Mouse (Mus musculus) lung, postnatal 4 days (tissue): ENCODE results near the gene Rrnad1.

Experiments used
- DNase-seq, 2 experiments: peaks; one replicate each; pipeline ENCODE4 v3.0.0; 2021

The Rrnad1 gene

DNA sequence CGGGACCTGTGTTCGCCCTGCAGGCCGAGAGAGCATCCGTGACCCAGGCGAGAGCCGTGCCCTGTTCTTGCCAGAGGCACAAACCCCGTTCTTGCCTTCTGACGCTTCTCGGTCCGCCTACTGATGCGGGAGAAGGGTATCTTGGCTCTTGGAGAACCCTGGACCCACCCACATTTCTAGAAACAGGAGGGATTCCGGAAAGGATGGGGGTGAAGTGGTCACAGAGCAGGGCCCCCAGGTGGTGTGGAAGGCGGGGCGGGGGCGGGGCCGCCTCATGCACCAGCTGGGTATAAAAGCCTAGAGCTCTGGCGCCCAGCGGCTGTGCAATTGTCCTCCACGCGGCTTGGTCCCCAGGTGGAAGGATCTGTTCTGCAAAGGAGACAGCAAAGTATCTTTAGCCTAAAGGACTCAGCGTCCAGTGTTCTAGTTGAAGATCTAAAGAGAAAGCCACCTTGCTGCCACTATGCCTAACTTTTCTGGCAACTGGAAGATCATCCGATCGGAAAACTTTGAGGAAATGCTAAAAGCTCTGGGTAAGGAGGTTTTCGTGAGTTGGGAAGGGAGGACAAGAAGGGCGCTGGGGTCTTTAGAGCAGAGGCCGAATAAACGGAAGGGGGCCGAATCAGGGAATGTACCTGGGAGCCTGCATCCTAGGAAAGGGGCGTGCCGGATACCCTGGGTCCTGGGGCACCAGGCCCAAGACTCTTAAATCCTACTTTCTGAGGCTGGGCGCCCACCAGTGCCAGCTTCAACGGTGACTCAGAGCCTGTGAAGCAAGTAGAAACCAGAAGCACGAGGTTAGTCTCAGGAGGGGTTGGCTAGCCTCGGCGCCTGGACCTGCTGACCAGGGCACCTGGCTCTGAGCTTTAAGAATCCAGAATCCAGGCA, 18.1 kb upstream of the Rrnad1 start, which contains the start of gene Crabp2:
Gene Crabp2, plus strand, starts transcription at position 289 of the 888 bp plus-strand sequence.
- DNase-seq, result peak in 1 of 2 experiments; percentile 27

DNA sequence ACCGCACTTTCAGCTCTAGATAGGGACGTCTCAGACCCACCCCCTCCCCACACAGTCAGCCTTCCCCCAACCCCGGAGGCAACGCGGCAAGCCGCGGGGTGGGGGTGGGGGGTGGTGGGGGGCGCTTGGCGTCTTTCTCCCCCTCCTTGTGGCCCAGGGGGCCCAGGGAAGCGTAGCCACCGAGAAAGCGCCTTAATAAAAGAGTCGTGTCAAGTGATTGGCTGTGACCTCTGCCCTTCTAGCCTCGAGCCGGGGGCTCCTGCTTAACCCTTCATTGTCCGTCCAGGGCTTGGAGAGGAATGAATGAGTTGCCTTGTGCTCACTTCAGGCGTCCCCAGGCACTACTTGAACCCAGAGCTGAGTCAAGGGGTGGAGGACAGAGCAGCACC, 17.3 kb upstream of the Rrnad1 start:
- no peak for DNase-seq

DNA sequence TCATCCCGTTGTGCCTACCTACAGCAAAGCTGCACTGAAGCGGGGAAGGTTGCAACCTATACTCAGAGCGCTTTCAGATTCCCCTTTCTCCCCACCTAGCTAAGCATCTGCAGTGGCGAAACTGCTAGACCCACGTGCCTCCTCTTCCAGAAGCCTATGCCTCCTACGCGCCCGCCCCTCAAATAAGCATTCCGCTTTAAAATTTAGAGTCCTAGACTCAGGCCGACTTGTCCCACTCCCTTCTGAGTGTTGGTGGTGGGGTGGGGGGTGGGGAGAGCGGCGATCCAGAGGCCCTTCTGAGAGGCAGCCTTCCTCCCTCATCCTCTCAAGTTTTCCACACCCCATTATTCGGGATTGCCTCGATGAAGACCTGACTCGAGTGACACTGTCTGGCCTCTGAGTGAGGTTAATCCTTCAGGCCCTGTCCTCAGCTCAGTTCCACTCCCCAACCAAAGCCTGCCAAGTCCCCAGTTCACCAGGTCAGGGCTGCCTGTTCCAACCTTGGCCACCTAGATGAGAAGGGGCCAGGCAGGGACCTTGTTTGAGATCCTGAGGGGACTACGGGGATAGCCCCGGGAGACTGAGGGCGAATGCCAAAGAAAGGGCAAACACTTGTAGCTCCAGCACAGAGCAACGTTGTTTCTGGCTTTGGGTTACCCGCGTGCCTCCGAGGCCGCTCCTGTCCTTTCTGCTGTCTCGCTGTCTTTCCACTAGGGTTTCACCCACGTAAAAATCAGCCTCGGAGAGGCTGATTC, 16.7 kb upstream of the Rrnad1 start:
- peak in 1 of 2 experiments; percentile 26 for DNase-seq

DNA sequence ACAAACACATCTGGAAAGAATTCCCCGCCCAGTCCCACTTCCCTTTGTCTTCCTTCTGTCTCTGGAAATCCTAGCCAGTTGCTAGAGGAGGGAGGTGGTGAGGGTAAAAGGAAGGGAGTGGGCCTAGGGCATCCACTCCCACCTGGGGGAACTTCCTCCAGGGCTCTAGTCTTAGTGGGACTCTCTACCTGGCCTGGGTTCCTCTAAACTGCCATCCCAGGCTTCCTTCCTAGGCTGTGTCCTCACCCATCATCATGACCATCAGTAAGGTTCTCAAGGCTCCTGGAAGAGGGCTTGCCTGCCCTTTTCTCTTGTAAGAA, 16.0 kb upstream of the Rrnad1 start:
- no peak for DNase-seq

DNA sequence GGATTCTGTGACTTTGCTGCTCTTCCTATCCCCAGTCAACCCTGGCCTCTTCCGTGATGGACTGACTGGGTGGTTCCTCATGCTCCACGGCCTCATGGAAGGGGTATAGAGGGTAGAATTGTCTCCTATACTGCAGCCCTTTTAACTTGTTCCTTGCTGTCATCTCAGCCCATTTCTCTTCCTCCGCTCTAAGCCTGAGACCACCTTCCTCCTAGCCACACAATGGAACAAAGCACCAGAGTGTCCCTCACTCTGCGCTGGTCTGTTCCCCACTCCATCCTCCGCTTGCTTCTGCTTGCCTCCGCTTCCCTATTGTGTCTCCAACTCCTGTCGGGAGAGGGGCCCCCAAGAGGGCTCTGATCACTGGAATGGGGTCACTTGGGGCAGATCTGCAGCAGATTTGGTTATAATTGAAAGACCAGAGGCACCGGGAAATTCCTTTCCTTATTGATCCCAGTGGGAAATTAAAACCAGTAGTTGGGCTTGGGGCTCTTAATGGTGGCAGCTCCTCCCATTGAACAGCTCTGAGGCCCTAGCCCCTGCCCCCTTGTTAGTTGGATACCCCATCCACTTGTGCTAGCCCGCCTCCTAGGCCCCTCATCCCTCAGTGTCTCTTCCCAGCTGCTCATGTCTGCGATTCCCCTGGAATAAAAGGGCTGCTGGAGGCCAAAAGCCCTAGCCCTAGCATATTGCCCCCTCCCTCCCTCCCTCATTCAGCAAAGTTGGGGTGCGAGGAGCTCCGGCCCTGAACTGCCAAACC, 15.4 kb upstream of the Rrnad1 start:
- no peak for DNase-seq

DNA sequence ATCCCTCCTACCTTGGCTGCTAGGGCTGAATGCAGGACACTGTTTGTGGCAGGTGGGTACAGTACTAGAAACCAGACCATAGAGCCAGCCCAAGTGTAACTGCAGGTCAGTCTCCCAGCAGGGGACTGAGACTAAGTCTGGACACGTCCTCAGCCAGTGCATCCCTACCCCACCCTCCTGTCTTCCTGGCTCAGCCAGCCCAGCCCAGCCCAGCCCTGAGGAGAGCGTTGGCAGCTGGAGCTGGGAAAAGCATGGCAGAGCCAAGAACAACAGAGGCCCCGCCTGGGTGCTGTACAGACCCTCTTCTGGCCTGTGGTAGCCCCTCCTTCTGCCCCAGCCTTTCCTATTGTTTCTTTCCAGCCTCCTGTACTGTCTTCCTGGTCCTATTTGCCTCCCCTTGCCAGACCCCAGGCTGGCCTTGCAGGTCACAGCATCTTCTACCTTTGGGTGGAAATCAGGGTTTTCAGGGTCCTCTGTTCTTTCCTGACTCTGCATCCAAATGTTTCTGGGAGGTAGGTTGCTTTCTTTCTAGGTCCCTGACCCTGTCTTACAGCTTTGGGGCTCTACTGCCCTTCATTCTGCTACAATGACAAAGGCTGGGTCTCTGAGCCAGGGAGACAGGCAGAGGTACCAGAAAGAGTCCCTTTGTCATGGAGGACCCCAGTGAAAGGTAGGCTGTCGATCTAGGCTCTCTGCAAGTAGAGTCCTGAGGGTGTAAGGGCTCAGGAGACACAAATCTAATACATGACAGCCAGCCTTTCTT, 14.5 kb upstream of the Rrnad1 start:
- DNase-seq, result peak in 1 of 2 experiments; percentile 31

DNA sequence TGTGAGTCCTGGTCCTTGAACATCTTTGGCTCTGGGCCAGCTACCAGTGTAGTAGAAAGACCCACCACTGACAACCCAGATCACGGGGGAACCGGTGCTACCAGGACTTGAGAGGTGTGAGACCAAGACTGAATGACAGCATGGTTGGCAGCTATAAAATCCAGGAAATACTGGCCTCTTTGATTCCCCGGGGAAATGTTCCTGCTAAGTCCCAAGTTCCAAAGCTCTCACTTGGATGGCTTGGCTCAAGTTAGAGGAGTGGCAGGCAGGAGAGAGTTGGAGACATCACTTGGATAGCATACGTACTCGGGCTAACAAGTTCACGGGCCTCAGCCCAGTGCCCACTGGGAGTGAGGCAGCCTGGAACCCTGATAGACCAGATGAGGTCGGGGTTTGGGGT, 13.1 kb upstream of the Rrnad1 start:
- DNase-seq, result no peak

DNA sequence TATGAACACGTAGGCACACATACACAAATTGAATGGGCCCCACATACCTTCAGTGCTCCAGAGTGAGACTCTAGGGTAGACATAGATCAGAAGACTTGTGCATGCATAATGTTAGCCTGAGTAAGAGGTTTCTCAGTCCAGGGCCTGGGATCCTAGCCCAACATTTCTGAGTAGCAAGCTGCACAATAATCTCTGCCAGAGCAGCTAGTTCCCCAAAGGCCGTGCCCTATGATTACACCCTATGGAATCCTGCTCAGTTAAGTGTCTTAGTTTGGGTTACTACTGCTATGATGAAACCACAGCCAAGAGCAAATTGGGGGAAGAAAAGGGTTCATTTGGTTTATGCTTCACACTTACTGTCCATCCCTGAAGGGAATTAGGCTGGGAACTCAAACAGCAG, 12.0 kb upstream of the Rrnad1 start:
- no peak for DNase-seq

DNA sequence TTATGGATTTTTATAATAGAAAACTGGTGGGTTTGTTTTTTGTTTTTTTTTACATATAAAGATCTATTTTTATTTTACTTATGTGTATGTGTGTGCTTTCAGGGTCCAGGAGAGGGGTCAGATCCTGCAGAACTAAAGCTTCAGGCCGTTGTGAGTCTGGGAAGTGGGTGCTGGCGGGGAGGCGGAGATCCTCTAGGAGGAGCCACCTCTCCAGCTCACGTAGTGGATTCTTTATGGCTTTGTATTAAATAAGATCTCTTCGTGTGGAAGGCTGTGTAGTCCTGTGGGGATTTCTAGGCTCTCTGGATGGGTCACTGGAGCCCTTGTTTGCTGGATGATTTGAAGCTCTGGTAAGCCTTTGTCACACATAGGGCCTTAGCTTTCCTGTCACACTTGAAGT, 10.1 kb upstream of the Rrnad1 start:
- DNase-seq, result no peak

DNA sequence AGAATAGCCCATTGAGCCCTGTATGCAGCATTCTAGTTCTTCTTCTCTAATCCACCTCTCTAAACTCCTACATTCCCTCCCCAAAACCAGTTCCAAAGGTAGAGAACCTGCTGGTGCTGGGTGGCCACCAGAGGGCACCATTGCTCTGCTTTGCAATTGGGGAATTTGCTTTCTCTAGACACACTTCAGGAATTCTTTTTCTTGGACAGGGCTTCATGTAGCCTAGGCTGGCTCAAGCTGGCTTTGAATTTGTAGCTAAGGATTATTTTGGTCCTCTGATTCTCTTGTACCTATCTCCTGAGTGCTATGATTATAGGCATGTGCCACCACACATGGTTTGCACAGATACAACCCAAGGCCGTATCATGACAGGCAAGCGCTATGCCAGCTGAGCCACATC, 5.3 kb upstream of the Rrnad1 start:
- DNase-seq, result peak; percentile 73 to 85

DNA sequence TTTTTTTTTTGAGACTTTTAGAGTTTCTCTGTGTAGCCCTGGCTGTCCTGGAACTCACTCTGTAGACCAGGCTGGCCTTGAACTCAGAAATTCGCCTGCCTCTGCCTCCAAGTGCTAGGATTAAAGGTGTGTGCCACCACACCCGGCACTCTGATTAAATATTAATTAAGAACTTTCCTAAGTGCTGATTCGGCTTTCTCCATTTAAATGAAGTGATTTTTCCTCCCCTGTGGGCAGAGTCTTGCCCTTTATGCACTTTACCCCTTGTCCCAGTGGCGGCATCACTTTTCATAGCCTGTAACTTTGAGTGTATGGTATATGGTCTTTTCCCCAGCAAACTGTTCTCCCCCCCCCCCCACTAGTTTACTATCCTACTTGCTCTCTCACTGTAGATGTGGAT, 4.7 kb upstream of the Rrnad1 start:
- no peak for DNase-seq

DNA sequence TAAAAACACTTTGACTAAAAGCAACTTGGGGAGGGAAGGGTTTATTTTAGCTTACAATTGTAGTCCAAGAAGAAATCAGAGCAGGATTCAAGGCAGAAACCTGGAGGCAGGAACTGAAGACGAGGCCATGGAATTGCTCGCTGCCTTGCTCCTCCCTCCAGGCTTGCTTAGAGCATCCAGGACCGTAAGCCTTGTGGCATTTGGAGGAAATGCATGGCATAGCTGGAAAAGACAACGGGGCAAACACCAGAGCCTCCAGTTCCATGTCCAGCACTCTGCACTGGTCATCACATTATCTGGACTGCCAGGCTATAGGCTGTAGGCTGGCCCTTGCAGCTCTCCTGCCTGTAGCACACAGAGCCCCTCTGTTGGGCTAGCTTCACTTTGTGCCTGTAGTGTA, 4.0 kb upstream of the Rrnad1 start:
- DNase-seq, result no peak

DNA sequence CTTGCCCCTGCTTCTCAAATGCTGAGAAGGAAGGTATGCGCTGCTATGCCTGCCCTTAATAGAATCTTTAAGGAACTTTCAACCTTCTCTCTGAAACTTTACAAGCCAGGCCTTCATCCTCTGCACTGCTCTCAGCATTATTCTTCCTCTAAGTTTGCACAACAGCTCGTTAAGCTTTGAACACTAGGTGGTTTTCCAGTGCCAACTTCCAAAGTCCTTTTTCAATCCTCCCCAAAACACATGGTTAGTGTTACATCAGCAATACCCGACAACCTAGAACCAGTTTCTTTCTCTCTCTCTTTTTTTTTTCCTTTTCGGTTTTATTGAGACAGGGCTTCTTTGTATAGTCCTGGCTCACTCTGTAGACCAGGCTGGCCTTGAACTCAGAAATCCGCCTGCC, 3.5 kb upstream of the Rrnad1 start:
- no peak for DNase-seq

DNA sequence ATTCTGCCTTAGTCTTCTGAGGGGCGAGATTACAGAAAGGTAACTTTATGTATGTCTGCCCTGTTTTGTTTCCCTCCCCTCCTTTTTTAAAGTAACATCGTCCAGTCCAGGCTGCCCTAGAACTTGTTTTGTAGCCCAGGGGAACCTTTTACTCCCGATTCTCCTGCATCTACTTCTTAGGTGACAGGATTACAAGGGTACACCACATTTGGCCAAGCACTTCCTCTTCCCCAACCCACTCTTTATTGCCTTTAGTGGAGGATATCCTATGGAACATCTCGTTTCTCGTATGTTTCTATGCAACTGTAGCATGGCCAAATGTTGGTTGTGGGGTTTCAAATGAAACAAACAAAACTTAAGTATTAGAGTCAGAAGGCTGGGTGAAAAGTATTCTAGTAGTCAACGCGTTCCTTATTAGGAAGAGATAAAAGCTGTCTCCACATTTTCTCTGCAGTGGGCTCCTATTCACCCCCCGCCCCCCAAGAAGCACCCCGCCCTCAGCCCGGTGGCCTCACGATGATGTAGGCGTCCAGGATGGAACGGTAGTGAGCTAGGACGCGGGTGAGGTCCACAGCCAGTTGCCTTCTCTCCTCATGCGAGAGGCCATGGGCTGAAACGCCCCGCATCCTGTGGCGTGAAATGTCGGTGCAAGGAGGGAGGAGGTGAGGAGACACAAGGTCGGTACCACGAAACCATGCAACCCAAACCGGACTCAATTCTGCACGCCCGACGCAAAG, 1.0 kb downstream of the Rrnad1 start:
- DNase-seq, result no peak

DNA sequence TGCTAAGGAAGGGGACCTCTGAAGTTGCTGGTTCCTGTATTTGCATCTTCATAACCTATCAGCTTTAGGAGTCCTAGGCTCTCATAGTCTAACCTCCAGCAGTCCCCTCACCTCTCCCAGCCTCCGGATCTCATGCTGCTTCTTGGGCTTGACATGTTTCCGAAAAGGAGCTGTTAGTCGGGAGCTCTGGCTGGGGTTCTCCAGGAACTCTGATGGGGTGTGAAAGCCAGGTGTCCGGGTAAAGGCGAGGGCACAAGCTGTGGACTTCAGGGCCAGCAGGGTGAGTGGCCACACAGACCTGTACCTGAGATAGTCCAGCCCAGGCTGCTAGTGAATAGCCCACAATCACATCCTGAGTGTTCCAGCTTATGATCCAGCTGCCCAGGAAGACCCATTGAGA, 3.1 kb downstream of the Rrnad1 start:
- no peak for DNase-seq

DNA sequence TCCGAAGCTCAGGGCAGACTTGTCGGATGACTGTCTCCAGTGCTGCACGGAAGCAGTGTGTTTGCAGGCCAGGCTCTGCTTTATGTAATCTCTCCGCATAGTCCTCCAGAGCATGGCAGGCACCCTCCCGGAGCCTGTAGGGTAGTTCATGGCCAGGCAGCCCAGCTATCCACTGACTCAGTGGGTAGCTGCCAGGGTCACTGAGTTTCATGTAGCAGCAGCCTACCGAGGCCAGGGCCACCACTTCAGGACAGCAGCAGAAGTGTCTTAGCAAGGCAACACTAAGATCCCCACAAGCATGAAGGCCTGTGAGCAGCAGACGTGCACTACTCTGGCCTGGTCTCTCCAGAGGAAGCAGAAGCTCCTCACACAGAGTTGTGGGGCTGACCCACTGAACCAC, 5.5 kb downstream of the Rrnad1 start:
- DNase-seq, result no peak

DNA sequence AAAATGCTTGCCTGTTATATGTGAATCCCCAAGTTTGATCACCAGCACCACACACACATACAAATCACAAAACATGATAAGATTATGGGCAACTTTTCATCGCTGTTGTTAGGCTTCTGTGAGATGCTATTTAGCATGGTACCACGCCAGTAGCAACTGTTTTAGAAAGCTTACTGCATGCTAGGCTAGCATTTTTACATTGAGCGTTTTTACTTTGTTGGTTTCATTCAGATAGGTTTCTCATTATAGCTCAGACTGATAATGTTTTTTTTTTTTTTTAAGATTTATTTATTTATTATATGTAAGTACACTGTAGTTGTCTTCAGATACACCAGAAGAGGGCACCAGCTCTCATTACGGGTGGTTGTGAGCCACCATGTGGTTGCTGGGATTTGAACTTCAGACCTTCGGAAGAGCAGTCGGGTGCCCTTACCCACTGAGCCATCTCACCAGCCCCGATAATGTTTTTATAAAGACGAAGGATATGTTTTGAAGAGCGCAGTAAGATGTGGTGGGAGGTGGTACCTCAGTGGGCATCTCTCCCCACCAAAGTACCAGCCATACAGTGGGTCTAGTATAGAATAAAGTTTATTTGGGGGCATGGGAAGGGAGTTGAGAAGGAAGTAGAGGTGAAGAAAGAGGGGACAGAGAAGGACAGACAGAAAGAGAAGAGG, 10.1 kb downstream of the Rrnad1 start:
- DNase-seq, result no peak

DNA sequence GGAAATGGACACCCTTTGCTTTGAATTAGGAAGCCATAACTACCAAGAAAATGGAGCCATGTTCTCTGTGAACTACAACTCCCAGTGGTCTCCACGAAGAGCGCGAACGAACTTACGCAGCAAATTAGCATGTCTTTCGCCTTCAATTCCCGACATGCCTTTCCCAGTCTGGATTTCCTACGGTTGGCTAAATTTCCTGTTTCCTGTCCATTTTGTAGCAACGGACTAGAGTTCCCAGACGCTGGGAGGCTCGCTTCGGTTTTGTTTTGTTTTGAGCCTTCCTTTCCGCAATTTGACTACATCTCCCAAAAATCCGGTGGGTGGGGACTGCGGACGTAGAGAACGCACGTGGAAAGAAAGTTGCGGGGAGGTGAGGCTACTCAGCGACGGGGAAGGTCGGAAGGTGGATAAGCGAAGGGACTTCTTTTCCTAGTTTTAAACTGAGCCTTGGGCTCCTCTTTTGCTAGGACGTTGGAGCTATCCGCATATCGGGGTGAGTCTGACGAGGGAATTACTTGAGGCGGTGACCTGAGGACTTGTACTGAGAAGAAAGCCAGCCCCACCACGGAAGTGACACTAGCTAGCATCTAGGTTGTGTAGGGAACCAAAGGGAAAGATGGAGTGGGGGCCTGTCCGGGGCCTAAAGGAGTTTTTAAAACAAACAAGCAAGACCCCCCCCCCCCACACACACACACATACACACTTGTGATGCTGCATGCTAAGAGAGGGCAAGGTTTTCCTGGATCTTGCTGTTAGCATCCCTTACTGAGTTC, 11.0 kb downstream of the Rrnad1 start, which contains the start of gene Mrpl24:
Gene Mrpl24, plus strand, starts transcription at position 171 of the 773 bp plus-strand sequence.
- peak; percentile 86 for DNase-seq

DNA sequence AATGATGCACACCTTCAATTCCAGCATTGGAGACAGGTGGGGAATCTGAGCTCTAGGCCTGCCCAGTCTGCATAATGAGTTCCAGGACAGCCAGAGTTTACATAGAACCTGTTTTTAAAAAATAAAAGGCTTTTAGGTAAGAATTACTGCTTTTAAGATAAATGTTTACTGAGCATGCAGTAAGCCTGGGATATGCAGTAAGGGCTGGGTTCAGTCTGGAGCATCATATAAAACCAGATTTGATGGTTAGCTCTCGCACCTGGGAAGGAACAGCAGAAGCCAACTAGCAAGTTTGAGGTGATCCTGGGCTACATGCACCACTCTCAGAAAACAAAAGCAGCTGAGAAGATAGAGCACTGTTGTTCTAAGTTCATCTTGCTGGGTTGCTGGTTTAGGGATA, 12.0 kb downstream of the Rrnad1 start:
- no peak for DNase-seq

DNA sequence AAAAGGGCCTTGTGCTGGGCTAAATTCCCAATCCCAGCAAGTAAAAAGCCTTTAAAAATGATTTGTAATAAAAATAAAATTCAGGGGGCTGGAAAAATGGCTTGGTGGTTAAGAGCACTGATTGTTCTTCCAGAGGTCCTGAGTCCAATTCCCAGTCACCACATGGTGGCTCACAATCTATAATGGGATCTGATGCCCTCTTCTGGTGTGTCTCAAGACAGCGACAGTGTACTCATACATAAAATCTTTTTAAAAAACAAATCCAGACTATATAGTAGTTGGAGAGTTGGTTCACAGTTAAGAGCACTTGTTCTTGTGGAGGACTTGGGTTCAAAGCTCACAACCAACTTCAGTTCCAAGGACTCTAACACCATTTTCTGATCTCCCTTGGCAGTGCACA, 13.5 kb downstream of the Rrnad1 start:
- DNase-seq, result no peak

DNA sequence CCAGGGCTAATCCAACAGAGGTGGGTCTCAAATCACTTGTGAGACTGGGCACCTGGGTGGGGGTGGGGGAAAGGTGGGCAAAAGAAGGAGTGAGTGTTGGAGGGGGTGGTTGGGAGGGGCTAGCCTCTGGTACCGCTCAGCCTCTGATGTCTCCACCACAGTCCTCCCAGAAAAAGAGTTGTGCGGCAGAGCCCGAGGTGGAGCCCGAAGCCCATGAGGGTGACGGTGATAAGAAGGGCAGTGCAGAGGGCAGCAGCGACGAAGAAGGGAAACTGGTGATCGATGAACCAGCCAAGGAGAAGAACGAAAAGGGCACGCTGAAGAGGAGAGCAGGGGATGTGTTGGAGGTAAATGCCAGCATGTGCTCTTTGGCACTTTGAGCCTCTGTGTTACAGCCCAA, 16.6 kb downstream of the Rrnad1 start:
- no peak for DNase-seq
